Mouse (Mus musculus): ENCODE measurements around the gene Ttbk2. TPM values are rescaled to one million over a fixed set of nuclear protein-coding genes. Genes with fewer than 3 reads are reported as not detected.

Gene Ttbk2
- 3.0 TPM in 2 replicates for total RNA-seq (2014; rRNA removed)
- 0.61 TPM in 2 replicates for polyA plus RNA-seq (2012; rRNA removed)

DNA sequence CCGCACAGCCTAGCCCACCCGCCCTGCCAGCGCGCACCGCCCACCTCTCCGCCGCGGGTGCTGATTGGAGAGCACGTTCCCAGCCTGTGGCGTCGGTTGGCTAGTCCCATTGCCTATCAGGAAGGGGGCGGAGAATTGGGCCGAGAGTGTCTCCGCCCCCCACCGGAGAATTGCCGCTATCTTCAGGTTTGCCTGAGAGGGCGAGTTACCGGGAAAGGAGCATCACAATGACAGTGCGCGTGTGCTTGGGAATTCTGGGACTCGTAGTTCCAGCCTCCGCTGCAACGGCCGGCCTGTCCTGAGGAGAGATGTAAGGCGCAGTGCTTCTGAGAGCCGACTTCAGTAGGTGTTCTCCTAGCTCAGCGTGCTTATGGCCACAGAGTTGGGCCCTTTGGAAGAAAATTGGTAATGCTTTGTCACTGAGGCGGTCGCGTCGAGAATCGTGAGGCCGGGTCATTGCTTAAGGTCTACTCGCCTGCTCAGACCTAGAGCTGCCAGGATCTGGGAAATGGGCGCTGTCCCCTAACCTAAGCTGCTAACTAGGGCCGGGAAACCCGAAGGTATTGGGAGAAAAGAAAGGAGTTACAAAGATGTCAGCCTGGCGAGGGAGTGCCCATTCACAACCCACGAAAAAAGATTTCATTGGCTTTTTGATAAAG is at the start of gene Ttbk2:
Gene Ttbk2, minus strand, starts transcription at position 181 of the 659 bp plus-strand sequence.
- H3K27ac ChIP-seq (replicated peaks; ENCODE audit: insufficient read depth, low read depth, low read length): no peak within 1 kb of the TSS
- H3K4me1 ChIP-seq (ENCODE audit: control insufficient read depth, insufficient read depth, low read length): no peaks in the 10 kb centered on the region
- peak; percentile 93 for DNase-seq (ENCODE audit: extremely low read depth, low read depth, low spot score)
- H3K9ac ChIP-seq (ENCODE audit: low read depth, low read length): peak within 1 kb of the TSS; percentile 76
- WGBS: 2% methylated on average over 39 of the region's 39 CpGs
- no peaks in the 10 kb centered on the region; the same call in 1 of the 2 replicates for H3K79me2 ChIP-seq (ENCODE audit: control insufficient read depth, insufficient read depth, low read length)
- H3K27me3 ChIP-seq (ENCODE audit: control insufficient read depth, insufficient read depth, low read length): no peaks in the 10 kb centered on the region
- TF ChIP-seq POLR2A (IDR thresholded peaks at IDR 0.05; ENCODE audit: extremely low read depth, insufficient read depth, low read length): no peak
- no peaks in the 10 kb centered on the region for H3K36me3 ChIP-seq (ENCODE audit: control insufficient read depth, insufficient read depth, low read length)
- peak within 1 kb of the TSS; percentile 90 for H3K4me3 ChIP-seq (ENCODE audit: insufficient read depth, low read depth, low read length)

DNA sequence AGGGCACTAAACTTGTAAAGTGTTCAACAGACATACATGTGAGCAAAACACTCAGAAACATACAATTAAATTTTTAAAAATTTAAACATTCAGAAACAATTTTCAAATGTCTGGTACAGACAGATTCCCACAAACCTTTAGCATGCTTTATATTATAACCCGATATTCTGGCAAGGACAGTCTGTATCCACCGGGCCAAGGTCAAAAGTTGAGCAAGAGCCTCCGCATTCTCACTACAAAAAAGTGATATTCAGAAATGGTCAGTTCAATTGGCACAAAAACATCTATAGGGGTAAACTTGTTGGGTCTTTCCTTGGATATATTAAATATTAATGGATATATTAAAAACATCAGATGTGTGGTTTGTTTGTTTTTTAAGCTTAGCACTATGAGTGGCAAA is 46.0 kb upstream of the Ttbk2 start:
- 34% methylated on average over 3 of the region's 3 CpGs for WGBS
- no peaks in the 10 kb centered on the region for H3K79me2 ChIP-seq (ENCODE audit: control insufficient read depth, insufficient read depth, low read length)
- no peaks in the 10 kb centered on the region for H3K27me3 ChIP-seq (ENCODE audit: control insufficient read depth, insufficient read depth, low read length)
- DNase-seq (ENCODE audit: extremely low read depth, low read depth, low spot score): peak; percentile 3
- no peak overlapping the region for H3K4me3 ChIP-seq (ENCODE audit: insufficient read depth, low read depth, low read length)
- H3K4me1 ChIP-seq (ENCODE audit: control insufficient read depth, insufficient read depth, low read length): no peaks in the 10 kb centered on the region
- H3K9ac ChIP-seq (ENCODE audit: low read depth, low read length): no peak overlapping the region
- TF ChIP-seq CTCF (IDR thresholded peaks at IDR 0.05; ENCODE audit: low read depth, low read length) (no peak), POLR2A (IDR thresholded peaks at IDR 0.05; ENCODE audit: extremely low read depth, insufficient read depth, low read length) (no peak)
- peaks cover 54% of the 10 kb centered on the region for H3K36me3 ChIP-seq (ENCODE audit: control insufficient read depth, insufficient read depth, low read length)
- no peak overlapping the region for H3K27ac ChIP-seq (replicated peaks; ENCODE audit: insufficient read depth, low read depth, low read length)

GRCm38 (mm10) chr2:120887601-120888000 is 37.2 kb upstream of the Ttbk2 start:
- WGBS: 83% methylated on average over 5 of the region's 5 CpGs
- Histone ChIP-seq H3K4me1 (ENCODE audit: control insufficient read depth, insufficient read depth, low read length) (no peaks in the 10 kb centered on the region), H3K27ac (replicated peaks; ENCODE audit: insufficient read depth, low read depth, low read length) (no peak overlapping the region), H3K27me3 (ENCODE audit: control insufficient read depth, insufficient read depth, low read length) (no peaks in the 10 kb centered on the region), H3K9ac (ENCODE audit: low read depth, low read length) (no peak overlapping the region), H3K36me3 (ENCODE audit: control insufficient read depth, insufficient read depth, low read length) (peaks cover 43% of the 10 kb centered on the region), H3K79me2 (ENCODE audit: control insufficient read depth, insufficient read depth, low read length) (no peaks in the 10 kb centered on the region; the same call in 1 of the 2 replicates), H3K4me3 (ENCODE audit: insufficient read depth, low read depth, low read length) (no peak overlapping the region)
- DNase-seq (ENCODE audit: extremely low read depth, low read depth, low spot score): peak; percentile 23
- TF ChIP-seq CTCF (IDR thresholded peaks at IDR 0.05; ENCODE audit: low read depth, low read length) (no peak), POLR2A (IDR thresholded peaks at IDR 0.05; ENCODE audit: extremely low read depth, insufficient read depth, low read length) (no peak)

DNA sequence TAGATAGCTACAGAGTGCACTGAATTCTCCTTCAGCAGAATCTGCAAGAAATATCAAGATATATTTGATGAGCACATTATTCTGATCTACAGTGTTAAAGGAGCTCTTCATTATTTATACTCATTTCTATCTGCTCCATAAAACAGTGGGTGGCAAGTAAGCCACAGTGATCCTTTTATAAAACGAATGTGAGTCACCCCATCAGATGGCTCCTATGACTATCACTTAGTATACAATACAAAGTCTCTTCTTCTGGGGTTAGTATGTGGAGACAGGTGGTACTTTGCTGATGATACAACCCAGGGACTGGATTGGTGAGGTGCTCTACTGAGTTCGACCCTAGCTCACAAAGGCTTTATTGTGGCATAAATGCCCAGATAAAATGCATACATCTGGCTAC is 22.8 kb upstream of the Ttbk2 start:
- Histone ChIP-seq H3K4me1 (ENCODE audit: control insufficient read depth, insufficient read depth, low read length) (no peaks in the 10 kb centered on the region), H3K79me2 (ENCODE audit: control insufficient read depth, insufficient read depth, low read length) (no peaks in the 10 kb centered on the region), H3K36me3 (ENCODE audit: control insufficient read depth, insufficient read depth, low read length) (peaks cover 40% of the 10 kb centered on the region), H3K27ac (replicated peaks; ENCODE audit: insufficient read depth, low read depth, low read length) (no peak overlapping the region), H3K9ac (ENCODE audit: low read depth, low read length) (no peak overlapping the region), H3K27me3 (ENCODE audit: control insufficient read depth, insufficient read depth, low read length) (no peaks in the 10 kb centered on the region), H3K4me3 (ENCODE audit: insufficient read depth, low read depth, low read length) (no peak overlapping the region)
- DNase-seq (ENCODE audit: extremely low read depth, low read depth, low spot score): no peak
- WGBS: 90% methylated on average over 2 of the region's 2 CpGs
- TF ChIP-seq CTCF (IDR thresholded peaks at IDR 0.05; ENCODE audit: low read depth, low read length) (no peak), POLR2A (IDR thresholded peaks at IDR 0.05; ENCODE audit: extremely low read depth, insufficient read depth, low read length) (no peak)

DNA sequence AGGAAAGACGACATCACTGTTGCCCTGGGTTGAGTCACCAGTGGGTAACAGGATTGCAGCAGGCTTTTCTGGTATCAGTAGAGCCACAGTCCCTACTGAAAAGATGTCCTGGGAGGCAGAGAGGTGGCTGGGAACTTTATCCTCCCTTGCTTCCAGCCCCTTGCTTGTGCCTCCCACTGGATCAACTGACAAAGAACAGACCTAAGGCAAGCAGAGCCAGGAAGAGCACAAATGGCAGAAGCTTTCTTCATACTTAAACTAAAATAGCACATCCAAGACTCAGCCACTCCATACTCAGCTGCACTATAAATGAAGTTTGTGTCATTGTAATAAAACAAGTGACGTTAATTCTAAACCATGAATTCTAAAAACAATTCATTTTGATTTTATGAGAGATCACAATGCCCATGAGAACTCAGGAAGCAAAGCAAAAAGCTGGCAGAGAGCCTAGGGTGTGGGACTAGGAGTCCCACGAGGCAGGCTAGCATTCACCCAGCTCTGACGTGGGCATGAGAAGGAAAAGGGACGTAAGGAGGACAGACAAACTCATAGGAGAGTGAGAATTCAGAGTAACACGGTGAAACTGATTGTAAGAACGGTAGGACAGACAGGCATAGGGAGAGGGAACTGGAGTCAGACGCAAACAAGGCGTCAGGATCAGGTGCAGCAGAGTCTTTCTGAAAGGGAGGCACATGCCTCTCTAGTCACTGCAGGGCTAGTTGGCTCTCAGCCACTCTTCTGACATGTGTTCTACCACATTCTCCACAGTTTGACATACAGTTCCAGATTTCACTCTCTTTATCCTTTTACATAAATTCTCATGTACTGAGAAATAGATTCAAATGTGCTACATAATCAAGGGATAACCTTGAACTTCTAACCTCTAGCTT is 21.3 kb upstream of the Ttbk2 start:
- Histone ChIP-seq H3K9ac (ENCODE audit: low read depth, low read length) (no peak overlapping the region), H3K79me2 (ENCODE audit: control insufficient read depth, insufficient read depth, low read length) (no peaks in the 10 kb centered on the region), H3K4me3 (ENCODE audit: insufficient read depth, low read depth, low read length) (no peak overlapping the region), H3K27ac (replicated peaks; ENCODE audit: insufficient read depth, low read depth, low read length) (no peak overlapping the region), H3K36me3 (ENCODE audit: control insufficient read depth, insufficient read depth, low read length) (peaks cover 36% of the 10 kb centered on the region), H3K4me1 (ENCODE audit: control insufficient read depth, insufficient read depth, low read length) (no peaks in the 10 kb centered on the region), H3K27me3 (ENCODE audit: control insufficient read depth, insufficient read depth, low read length) (no peaks in the 10 kb centered on the region)
- DNase-seq (ENCODE audit: extremely low read depth, low read depth, low spot score): no peak
- WGBS: 87% methylated on average over 9 of the region's 9 CpGs
- no peak for TF ChIP-seq CTCF (IDR thresholded peaks at IDR 0.05; ENCODE audit: low read depth, low read length)
- no peak for TF ChIP-seq POLR2A (IDR thresholded peaks at IDR 0.05; ENCODE audit: extremely low read depth, insufficient read depth, low read length)
